Mouse (Mus musculus): ENCODE results near the gene Hpse.

The Hpse gene

GRCm38 (mm10) chr5:100638483-100638882 lies 81.0 kb downstream of the Hpse start:
- DNase-seq (ENCODE audit: low spot score) = no peak

GRCm38 (mm10) chr5:100636794-100637544 lies 82.5 kb downstream of the Hpse start:
- no peak for DNase-seq (ENCODE audit: low spot score)

GRCm38 (mm10) chr5:100635908-100636307 lies 83.6 kb downstream of the Hpse start:
- DNase-seq (ENCODE audit: low spot score) = no peak

- DNase-seq (ENCODE audit: low spot score) = no peak
Measured at GRCm38 (mm10) chr5:100634885-100635478, 84.5 kb downstream of the Hpse start.

- no peak for DNase-seq (ENCODE audit: low spot score)
Measured at GRCm38 (mm10) chr5:100632540-100633129, 86.9 kb downstream of the Hpse start.

All from embryo, embryonic 10.5 days (tissue).